Mouse (Mus musculus) CH12.LX (cell line): Measurements from ENCODE around the gene Tmem262. TPM values are rescaled to one million over a fixed set of nuclear protein-coding genes. Genes with fewer than 3 reads are reported as not detected.

Source experiments
- DNase-seq: peaks from one replicate; pipeline ENCODE4 v3.0.0-alpha.2; 2013; ENCODE audit errors: extremely low read depth
- H3K27ac ChIP-seq: 2 replicates; pipeline ENCODE4 v1.5.1; 2012; ENCODE audit warnings: low read depth, mild to moderate bottlenecking, control low read depth, moderate library complexity; ENCODE audit not compliant: insufficient read depth
- H3K27me3 ChIP-seq: replicated peaks from 2 replicates; pipeline ENCODE3; 2012; ENCODE audit warnings: inconsistent platforms
- H3K36me3 ChIP-seq, 2 experiments: replicated peaks in 1 of 2; 2 replicates each; pipeline versions ENCODE3 to v1.6.1; 2012; ENCODE audit warnings: inconsistent platforms in 1 of 2, low read length in 1 of 2, mild to moderate bottlenecking in 1 of 2, mixed read lengths in 1 of 2, moderate library complexity in 1 of 2; ENCODE audit not compliant: control insufficient read depth in 1 of 2, insufficient read depth in 1 of 2
- H3K4me1 ChIP-seq, 2 experiments: 2 replicates each; pipeline ENCODE4 v1.6.1; 2012; ENCODE audit warnings: inconsistent platforms in 1 of 2, moderate library complexity in 1 of 2; ENCODE audit not compliant: insufficient read depth in 2 of 2, control insufficient read depth in 1 of 2
- H3K4me2 ChIP-seq: 2 replicates; pipeline ENCODE4 v1.6.1; 2012; ENCODE audit warnings: low read depth, mild to moderate bottlenecking, control low read depth; ENCODE audit not compliant: poor library complexity, insufficient read depth, severe bottlenecking
- H3K4me3 ChIP-seq, 3 experiments: fragments of 150-350 bp in 1 of 3; sonication (generic) in 1 of 3; replicated peaks in 1 of 3; 2 replicates each; pipeline versions ENCODE3 to v1.5.1; 2011 to 2012; ENCODE audit warnings: low read depth in 2 of 3, low read length in 2 of 3, mild to moderate bottlenecking in 2 of 3, moderate library complexity in 2 of 3, control low read depth in 1 of 3, improper control_type of control experiment in 1 of 3, inconsistent platforms in 1 of 3, mixed read lengths in 1 of 3; ENCODE audit not compliant: poor library complexity in 1 of 3
- H3K79me2 ChIP-seq: replicated peaks from 2 replicates; pipeline ENCODE4 v1.6.1; 2012; ENCODE audit warnings: mild to moderate bottlenecking, moderate library complexity; ENCODE audit not compliant: control insufficient read depth, poor library complexity, insufficient read depth, severe bottlenecking; ENCODE audit errors: extremely low read depth
- H3K9ac ChIP-seq: 2 replicates; pipeline ENCODE4 v1.6.1; 2012; ENCODE audit warnings: low read depth, mild to moderate bottlenecking, control low read depth, moderate library complexity; ENCODE audit not compliant: insufficient read depth
- H3K9me3 ChIP-seq: replicated peaks from 2 replicates; pipeline ENCODE3; 2012; ENCODE audit warnings: low read length, inconsistent platforms, mixed read lengths
- CHD1 ChIP-seq: IDR thresholded peaks from 2 replicates; pipeline ENCODE4 v1.6.1; 2012; ENCODE audit warnings: low read depth, low read length, improper control_type of control experiment, inconsistent platforms
- CHD2 ChIP-seq: IDR thresholded peaks from 2 replicates; pipeline ENCODE4 v1.6.1; 2011; ENCODE audit warnings: low read length, improper control_type of control experiment
- CTCF ChIP-seq, 2 experiments: IDR thresholded peaks in 1 of 2; conservative IDR thresholded peaks in 1 of 2; 2 replicates each; pipeline ENCODE4 v1.5.1; 2011 to 2012; ENCODE audit warnings: low read depth in 2 of 2, low read length in 2 of 2, improper control_type of control experiment in 1 of 2, inconsistent platforms in 1 of 2, mild to moderate bottlenecking in 1 of 2, moderate library complexity in 1 of 2
- ELF1 ChIP-seq: IDR thresholded peaks from 2 replicates; pipeline ENCODE4 v1.6.1; 2014; ENCODE audit warnings: low read depth, mild to moderate bottlenecking, inconsistent platforms, low read length, improper control_type of control experiment
- EP300 ChIP-seq: IDR thresholded peaks from 2 replicates; pipeline ENCODE4 v1.6.1; 2011; ENCODE audit warnings: low read length, improper control_type of control experiment
- ETS1 ChIP-seq: conservative IDR thresholded peaks from 2 replicates; pipeline ENCODE4 v1.6.1; 2012; ENCODE audit warnings: low read depth, mild to moderate bottlenecking, inconsistent platforms, low read length, improper control_type of control experiment, moderate library complexity
- IRF4 ChIP-seq: IDR thresholded peaks from 2 replicates; pipeline ENCODE4 v1.6.1; 2014; ENCODE audit warnings: low read depth, mild to moderate bottlenecking, inconsistent platforms, low read length, improper control_type of control experiment
- JUND ChIP-seq: conservative IDR thresholded peaks from 2 replicates; pipeline ENCODE4 v1.6.1; 2011; ENCODE audit warnings: low read depth, low read length, improper control_type of control experiment
- KAT2A ChIP-seq: IDR thresholded peaks from 2 replicates; pipeline ENCODE4 v1.6.1; 2012; ENCODE audit warnings: low read length, improper control_type of control experiment, inconsistent platforms; ENCODE audit not compliant: insufficient replicate concordance
- MAZ ChIP-seq: IDR thresholded peaks from 2 replicates; pipeline ENCODE4 v1.6.1; 2012; ENCODE audit warnings: low read depth, mild to moderate bottlenecking, inconsistent platforms, low read length, improper control_type of control experiment, moderate library complexity
- MEF2A ChIP-seq: IDR thresholded peaks from 2 replicates; pipeline ENCODE4 v1.6.1; 2014; ENCODE audit warnings: low read depth, mild to moderate bottlenecking, inconsistent platforms, low read length, improper control_type of control experiment, borderline replicate concordance
- MXI1 ChIP-seq: IDR thresholded peaks from 2 replicates; pipeline ENCODE4 v1.6.1; 2011; ENCODE audit warnings: mild to moderate bottlenecking, low read depth, low read length, improper control_type of control experiment
- MYC ChIP-seq: IDR thresholded peaks from 2 replicates; pipeline ENCODE4 v1.6.1; 2011; ENCODE audit warnings: low read depth, mild to moderate bottlenecking, improper control_type of control experiment, low read length
- NELFE ChIP-seq: IDR thresholded peaks from 2 replicates; pipeline ENCODE4 v1.6.1; 2011; ENCODE audit warnings: low read depth, low read length, improper control_type of control experiment
- NRF1 ChIP-seq: IDR thresholded peaks from 2 replicates; pipeline ENCODE4 v1.6.1; 2014; ENCODE audit warnings: low read depth, mild to moderate bottlenecking, inconsistent platforms, low read length, improper control_type of control experiment, moderate library complexity
- PAX5 ChIP-seq: IDR thresholded peaks from 2 replicates; pipeline ENCODE4 v1.6.1; 2012; ENCODE audit warnings: low read length, inconsistent platforms, mixed read lengths
- POLR2A ChIP-seq: IDR thresholded peaks from 2 replicates; pipeline ENCODE4 v1.6.1; 2011; ENCODE audit warnings: low read depth, mild to moderate bottlenecking, improper control_type of control experiment, low read length
- POLR2AphosphoS2 ChIP-seq: IDR thresholded peaks from 2 replicates; pipeline ENCODE4 v1.6.1; 2011; ENCODE audit warnings: low read depth, low read length, improper control_type of control experiment
- RCOR1 ChIP-seq: conservative IDR thresholded peaks from 2 replicates; pipeline ENCODE4 v1.6.1; 2012; ENCODE audit warnings: low read depth, mild to moderate bottlenecking, inconsistent platforms, low read length, improper control_type of control experiment
- SIN3A ChIP-seq: IDR thresholded peaks from 2 replicates; pipeline ENCODE4 v1.6.1; 2012; ENCODE audit warnings: low read length, improper control_type of control experiment, inconsistent platforms
- SMC3 ChIP-seq: IDR thresholded peaks from 2 replicates; pipeline ENCODE4 v1.6.1; 2011; ENCODE audit warnings: low read depth, low read length, improper control_type of control experiment
- TBP ChIP-seq: conservative IDR thresholded peaks from 2 replicates; pipeline ENCODE4 v1.6.1; 2011; ENCODE audit warnings: low read depth, low read length, improper control_type of control experiment
- TCF12 ChIP-seq: IDR thresholded peaks from 2 replicates; pipeline ENCODE4 v1.6.1; 2014; ENCODE audit warnings: low read depth, mild to moderate bottlenecking, inconsistent platforms, low read length, improper control_type of control experiment
- UBTF ChIP-seq: IDR thresholded peaks from 2 replicates; pipeline ENCODE4 v1.6.1; 2012; ENCODE audit warnings: low read depth, mild to moderate bottlenecking, inconsistent platforms, low read length, improper control_type of control experiment, moderate library complexity
- ZC3H11A ChIP-seq: IDR thresholded peaks from 2 replicates; pipeline ENCODE4 v1.6.1; 2012; ENCODE audit warnings: low read depth, mild to moderate bottlenecking, inconsistent platforms, low read length, improper control_type of control experiment
- ZMIZ1 ChIP-seq: IDR thresholded peaks from 2 replicates; pipeline ENCODE4 v1.6.1; 2012; ENCODE audit warnings: low read depth, mild to moderate bottlenecking, inconsistent platforms, low read length, improper control_type of control experiment
- ZNF384 ChIP-seq: IDR thresholded peaks from 2 replicates; pipeline ENCODE4 v1.6.1; 2012; ENCODE audit warnings: low read depth, low read length, improper control_type of control experiment, inconsistent platforms
- dilution Hi-C: fragments of 300-500 bp; cut with MboI; formaldehyde crosslinking; loops from 2 replicates; pipeline ENCODE4 v1.14.3; 2020; ENCODE audit warnings: low sequenced_read_pairs; ENCODE audit not compliant: extremely low pct_unique_long_range_greater_than_20kb, extremely low pct_ligation_motif_present
- in situ Hi-C: fragments of 300-500 bp; cut with MboI; formaldehyde crosslinking; loops from 3 replicates; pipeline ENCODE4 v1.14.3; 2019; ENCODE audit warnings: low sequenced_read_pairs, low pct_ligation_motif_present, low pct_unique_long_range_greater_than_20kb, mixed read lengths
- polyA plus RNA-seq: library from polyadenylated mRNA; unstranded; fragments of >175 nt; gene quantifications from 2 replicates; pipeline ENCODE4 v1.2.1, GENCODE M21; 2012; ENCODE audit warnings: low read depth; ENCODE audit not compliant: insufficient read length
- total RNA-seq, 2 experiments: library from RNA; depleted of rRNA; stranded (reverse); fragments of 300-350 nt in 1 of 2; fragments of >200 nt in 1 of 2; gene quantifications; 2 replicates each; pipeline ENCODE4 v1.2.3; 2012 to 2014

The Tmem262 gene
- total and polyA plus RNA-seq, 3 experiments, result not detected

- dilution Hi-C loops, result no loop called here
- in situ Hi-C loops, result no loop called here
- H3K4me1 ChIP-seq, result peaks cover 29 to 52% of the 10 kb centered on the region in 2 experiments
- peaks cover 23 to 26% of the 10 kb centered on the region in 2 experiments for H3K36me3 ChIP-seq
- peak overlapping the region; percentile 99 for H3K27ac ChIP-seq
- H3K4me2 ChIP-seq, result peak overlapping the region; percentile 59
- DNase-seq, result peak; percentile 65
- H3K4me3 ChIP-seq, result peak overlapping the region; percentile 82 to 99 (median 98)
- no peaks in the 10 kb centered on the region for H3K9me3 ChIP-seq
- TF ChIP-seq CTCF (conservative IDR thresholded peaks at IDR 0.05 in 1 of 2, IDR thresholded peaks at IDR 0.05 in 1 of 2; ENCODE audit: low read depth in 2 of 2, low read length in 2 of 2) (peak in 1 of 2 experiments; percentile 34; a peak in 2 of 4 replicates), SIN3A (no peak), ZC3H11A (no peak), IRF4 (peak; percentile 53; the same call in 1 of the 2 replicates), TBP (peak; percentile 57), EP300 (no peak), POLR2AphosphoS2 (no peak)
- TF ChIP-seq, all 38 proteins: peak for 3
- Histone ChIP-seq H3K79me2 (peaks cover 36% of the 10 kb centered on the region), H3K9ac (peak overlapping the region; percentile 97), H3K27me3 (no peaks in the 10 kb centered on the region)
Observed at GRCm38 (mm10) chr19:6045366-6046293, 34.2 kb upstream of the Tmem262 start.

GRCm38 (mm10) chr19:6046294-6047153, 33.3 kb upstream of the Tmem262 start, which contains the start of gene Syvn1:
Syvn1 (plus strand) TSS chr19:6046576.
- Histone ChIP-seq H3K79me2 (peaks cover 41% of the 10 kb centered on the region), H3K9ac (peak within 1 kb of the TSS; percentile 97), H3K27ac (peak within 1 kb of the TSS; percentile 99), H3K4me3 (peak within 1 kb of the TSS; percentile 82 to 99 (median 98)), H3K9me3 (no peaks in the 10 kb centered on the region), H3K4me1 (peaks cover 36 to 58% of the 10 kb centered on the region in 2 experiments), H3K36me3 (peaks cover 32 to 35% of the 10 kb centered on the region in 2 experiments), H3K27me3 (no peaks in the 10 kb centered on the region), H3K4me2 (peak within 1 kb of the TSS; percentile 93)
- peak; percentile 96 for DNase-seq
- in situ Hi-C loops, result no loop called here
- dilution Hi-C loops, result no loop called here
- TF ChIP-seq JUND (no peak; the same call in 1 of the 2 replicates), MEF2A (no peak; the same call in 1 of the 2 replicates), MAZ (peak; percentile 84; the same call in 1 of the 2 replicates), TCF12 (peak; percentile 66), MYC (no peak), IRF4 (0 out of 2 replicates have a peak, but pooled peaks have one; percentile 19), POLR2AphosphoS2 (peak; percentile 96), NELFE (peak; percentile 59), NRF1 (peak; percentile 64), EP300 (no peak), TBP (peak; percentile 96), ELF1 (peak; percentile 76), KAT2A (0 out of 2 replicates have a peak, but pooled peaks have one; percentile 62), CHD2 (peak; percentile 98), ETS1 (no peak; the same call in 1 of the 2 replicates), RCOR1 (no peak), POLR2A (peak; percentile 78), PAX5 (peak; percentile 57; the same call in 1 of the 2 replicates), CHD1 (peak; percentile 97), CTCF (conservative IDR thresholded peaks at IDR 0.05 in 1 of 2, IDR thresholded peaks at IDR 0.05 in 1 of 2; ENCODE audit: low read depth in 2 of 2, low read length in 2 of 2) (no peak), ZNF384 (peak; percentile 66; the same call in 1 of the 2 replicates), UBTF (no peak), ZMIZ1 (peak; percentile 91), MXI1 (peak; percentile 59), SMC3 (no peak)
